Comparison of ENCODE assay signal across 29 mouse cellular contexts in genomic region chr4:35189794-35190193, GRCm38 (mm10). TPM values are rescaled to one million over a fixed set of nuclear protein-coding genes. Genes with fewer than 3 reads are reported as not detected.
A peak's percentile ranks its signal among the peaks of the same experiment; 100 is the strongest.
DNase-seq lines count a peak whose midpoint lies in the region; ATAC-seq lines count a peak whose summit lies in the region.
"Had no signal": no experiment of that assay in that cellular context is flagged by ENCODE, and none has a peak within 500 bp of the region (broad histone marks: within the 10 kb centered on the region; RNA-seq: fewer than 3 reads in every experiment).

No protein-coding gene starts in this region.

- no peak overlapping the region for H3K27ac ChIP-seq in embryonic facial prominence, embryonic 14.5 days (replicated peaks; ENCODE audit: low read depth, low read length)
- H3K27ac ChIP-seq in embryonic facial prominence, embryonic 10.5 days (replicated peaks): no peak overlapping the region
- H3K27ac ChIP-seq in heart, embryonic 14.5 days (replicated peaks in 1 of 2; ENCODE audit: control insufficient read depth in 1 of 2, insufficient read depth in 1 of 2, low read depth in 2 of 2, low read length in 2 of 2): peak overlapping the region; percentile 22 to 41; a peak in 3 of 4 replicates
- H3K27ac ChIP-seq: embryonic facial prominence, embryonic 12.5 days; limb, embryonic 13.5 days; liver, embryonic 13.5 days; macrophage; midbrain, embryonic 10.5 days had no signal

- H3K4me3 ChIP-seq in embryonic facial prominence, embryonic 14.5 days (ENCODE audit: low read depth, low read length): no peak overlapping the region
- no peak overlapping the region for H3K4me3 ChIP-seq in embryonic facial prominence, embryonic 10.5 days
- H3K4me3 ChIP-seq in heart, embryonic 14.5 days (ENCODE audit: control insufficient read depth in 1 of 2, insufficient read depth in 1 of 2, low read depth in 1 of 2, low read length in 2 of 2): no peak overlapping the region
- H3K4me3 ChIP-seq: embryonic facial prominence, embryonic 12.5 days; limb, embryonic 13.5 days; liver, embryonic 13.5 days; midbrain, embryonic 10.5 days had no signal

- peak; percentile 60 for DNase-seq in embryonic facial prominence, embryonic 14.5 days (ENCODE audit: low spot score)
- no peak for DNase-seq in embryonic facial prominence, embryonic 10.5 days (ENCODE audit: low spot score)
- no peak for DNase-seq in heart, adult 9 months (ENCODE audit: low spot score in 2 of 2)
- DNase-seq in left cerebral cortex, adult 9 months (ENCODE audit: low spot score in 2 of 2): peak; percentile 15 to 36
- DNase-seq in left cerebral cortex, postnatal 4 days: no peak
- DNase-seq in right cerebral cortex, postnatal 36 days (ENCODE audit: low spot score in 2 of 2): peak; percentile 25 to 27
- no peak for DNase-seq in right cerebral cortex, postnatal 14 days
- DNase-seq: adrenal gland, adult 8-10 months; cerebellum, adult 9-11 months; forebrain, postnatal 0 days; gastrocnemius, postnatal 14 days; heart, postnatal 36 days; liver, embryonic 13.5 days; spleen, adult 18-20 months; thymus, postnatal 4 days had no signal

- H3K9me3 ChIP-seq in embryonic facial prominence, embryonic 14.5 days (ENCODE audit: control insufficient read depth, low read length): no peaks in the 10 kb centered on the region
- no peaks in the 10 kb centered on the region for H3K9me3 ChIP-seq in embryonic facial prominence, embryonic 10.5 days
- H3K9me3 ChIP-seq in heart, embryonic 14.5 days (ENCODE audit: control insufficient read depth, low read length): no peaks in the 10 kb centered on the region
- H3K9me3 ChIP-seq: embryonic facial prominence, embryonic 12.5 days; limb, embryonic 13.5 days; liver, embryonic 13.5 days; midbrain, embryonic 10.5 days had no signal

- H3K36me3 ChIP-seq in embryonic facial prominence, embryonic 14.5 days (ENCODE audit: control insufficient read depth, insufficient read depth, low read length): 0 out of 2 replicates have a peak, but pooled peaks cover 9% of the 10 kb centered on the region
- H3K36me3 ChIP-seq in embryonic facial prominence, embryonic 10.5 days (replicated peaks): no peaks in the 10 kb centered on the region; the same call in 1 of the 2 replicates
- peaks cover 22% of the 10 kb centered on the region for H3K36me3 ChIP-seq in heart, embryonic 14.5 days (ENCODE audit: control insufficient read depth, insufficient read depth, low read length)
- H3K36me3 ChIP-seq: embryonic facial prominence, embryonic 12.5 days; liver, embryonic 13.5 days had no signal

- ATAC-seq in embryonic facial prominence, embryonic 14.5 days (ENCODE audit: low read depth): peak; percentile 41; the same call in 1 of the 2 replicates
- ATAC-seq in heart, embryonic 14.5 days (ENCODE audit: insufficient number of reproducible peaks, insufficient read depth, low FRiP score, low read depth): peak; percentile 56; the same call in 1 of the 2 replicates
- ATAC-seq: forebrain, postnatal 0 days; hindbrain, embryonic 16.5 days; intestine, postnatal 0 days; Patski had no signal

- H3K4me2 ChIP-seq in embryonic facial prominence, embryonic 14.5 days (ENCODE audit: low read depth, low read length): no peak overlapping the region
- H3K4me2 ChIP-seq in heart, embryonic 14.5 days (ENCODE audit: low read length): no peak overlapping the region
- H3K4me2 ChIP-seq: embryonic facial prominence, embryonic 12.5 days; limb, embryonic 13.5 days; liver, embryonic 13.5 days had no signal

- 65% methylated on average over 5 of the region's 5 CpGs for WGBS in embryonic facial prominence, embryonic 14.5 days
- WGBS in embryonic facial prominence, embryonic 10.5 days: 78% methylated on average over 5 of the region's 5 CpGs
- WGBS in heart, embryonic 14.5 days: 34% methylated on average over 5 of the region's 5 CpGs

- intact Hi-C loops in left cerebral cortex, postnatal 4 days (cut with DNase I): no loop called here

- H3K4me1 ChIP-seq in embryonic facial prominence, embryonic 14.5 days (ENCODE audit: control insufficient read depth, insufficient read depth, low read length): no peaks in the 10 kb centered on the region
- 0 out of 2 replicates have a peak, but pooled peaks cover 3% of the 10 kb centered on the region for H3K4me1 ChIP-seq in embryonic facial prominence, embryonic 10.5 days
- H3K4me1 ChIP-seq in heart, embryonic 14.5 days (ENCODE audit: control insufficient read depth in 2 of 2, insufficient read depth in 2 of 2, low read length in 2 of 2): peaks cover 5 to 9% of the 10 kb centered on the region in 2 experiments
- H3K4me1 ChIP-seq: embryonic facial prominence, embryonic 12.5 days; limb, embryonic 13.5 days; midbrain, embryonic 10.5 days had no signal

- H3K9ac ChIP-seq in embryonic facial prominence, embryonic 14.5 days (ENCODE audit: low read depth, low read length): no peak overlapping the region
- no peak overlapping the region for H3K9ac ChIP-seq in heart, embryonic 14.5 days (ENCODE audit: low read length)
- H3K9ac ChIP-seq: embryonic facial prominence, embryonic 12.5 days; forebrain, postnatal 0 days; limb, embryonic 13.5 days; liver, embryonic 13.5 days had no signal

- no peaks in the 10 kb centered on the region for H3K27me3 ChIP-seq in embryonic facial prominence, embryonic 14.5 days (replicated peaks; ENCODE audit: control insufficient read depth, insufficient read depth, low read length)
- H3K27me3 ChIP-seq in embryonic facial prominence, embryonic 10.5 days (replicated peaks; ENCODE audit: low read depth, poor library complexity, severe bottlenecking): no peaks in the 10 kb centered on the region
- H3K27me3 ChIP-seq in heart, embryonic 14.5 days (ENCODE audit: control insufficient read depth, insufficient read depth, low read length): no peaks in the 10 kb centered on the region
- H3K27me3 ChIP-seq: embryonic facial prominence, embryonic 12.5 days; limb, embryonic 13.5 days; liver, embryonic 13.5 days; Patski had no signal

RNA-seq across cellular contexts. Expression of gene Mob3b, which starts 32.5 kb away (rescaled TPM):
- polyA plus RNA-seq in embryonic facial prominence, embryonic 14.5 days (2014; fragmentation: Nextera tagmentation; extraction: Ambion mirVana): 6.3 and 7.2 TPM in 2 replicates
- polyA plus RNA-seq in embryonic facial prominence, embryonic 10.5 days (2016; fragmentation: Nextera tagmentation; extraction: Ambion mirVana): 14.0 and 15.4 TPM in 2 replicates
- polyA plus RNA-seq in heart, embryonic 14.5 days (2014; fragmentation: Nextera tagmentation; extraction: Ambion mirVana): 2.2 and 3.5 TPM in 2 replicates
- 1 to 10 TPM; 4.3 to 5.9 TPM for total RNA-seq in left cerebral cortex, postnatal 4 days (2021)

RNA-seq across cellular contexts. Expression of gene C9orf72, which starts 36.2 kb away (rescaled TPM):
- 14.0 and 14.3 TPM in 2 replicates for polyA plus RNA-seq in embryonic facial prominence, embryonic 14.5 days (2014; fragmentation: Nextera tagmentation; extraction: Ambion mirVana)
- 14.2 and 15.9 TPM in 2 replicates for polyA plus RNA-seq in embryonic facial prominence, embryonic 10.5 days (2016; fragmentation: Nextera tagmentation; extraction: Ambion mirVana)
- polyA plus RNA-seq in heart, embryonic 14.5 days (2014; fragmentation: Nextera tagmentation; extraction: Ambion mirVana): 25.7 and 27.3 TPM in 2 replicates
- total RNA-seq in left cerebral cortex, postnatal 4 days (2021): 10 to 100 TPM; 44.3 to 47.0 TPM

RNA-seq across cellular contexts. Expression of gene Ifnk, which starts 37.9 kb away (rescaled TPM):
- not detected in 2 replicates for polyA plus RNA-seq in embryonic facial prominence, embryonic 14.5 days (2014; fragmentation: Nextera tagmentation; extraction: Ambion mirVana)
- 0.45 TPM in 2 replicates for polyA plus RNA-seq in embryonic facial prominence, embryonic 10.5 days (2016; fragmentation: Nextera tagmentation; extraction: Ambion mirVana)
- not detected in 2 replicates for polyA plus RNA-seq in heart, embryonic 14.5 days (2014; fragmentation: Nextera tagmentation; extraction: Ambion mirVana)
- not detected for total RNA-seq in left cerebral cortex, postnatal 4 days (2021)
- total RNA-seq: ES-E14; forebrain, postnatal 0 days; gastrocnemius, postnatal 14 days; heart, postnatal 36 days; layer of hippocampus, postnatal 25 days; midbrain, postnatal 0 days had no signal
- polyA plus RNA-seq: cortical plate, adult 2 months; forebrain, postnatal 0 days; hindbrain, embryonic 16.5 days; large intestine, adult 2 months; lung, embryonic 16.5 days; macrophage; midbrain, postnatal 0 days; Patski had no signal

Comparison
In these comparisons a context has a peak if more than half of its experiments do, and no peak if none do; other contexts are left out.
1. DNase-seq: peak in embryonic facial prominence, embryonic 14.5 days (single experiment), left cerebral cortex, adult 9 months (2 of 2) and right cerebral cortex, postnatal 36 days (2 of 2); none in embryonic facial prominence, embryonic 10.5 days (single experiment), heart, adult 9 months (0 of 2), left cerebral cortex, postnatal 4 days (single experiment) and right cerebral cortex, postnatal 14 days (single experiment).
2. H3K27ac ChIP-seq: peak in heart, embryonic 14.5 days (2 of 2); none in embryonic facial prominence, embryonic 14.5 days (single experiment) and embryonic facial prominence, embryonic 10.5 days (single experiment).